Mouse (Mus musculus) adrenal gland, postnatal 10 days (tissue): ENCODE data around the gene Gdf3. TPM values are rescaled to one million over a fixed set of nuclear protein-coding genes. Genes with fewer than 3 reads are reported as not detected.

ENCODE experiments used
- DNase-seq: peaks from one replicate; pipeline ENCODE4 v3.0.0; 2021; ENCODE audit warnings: mixed read lengths
- total RNA-seq, 2 experiments: library from RNA; stranded (reverse); gene quantifications; 2 replicates each; pipeline ENCODE4 v1.2.3; 2021

The Gdf3 gene
- total RNA-seq, 2 experiments from 2014 or later, result not detected

- no peak for DNase-seq
Observed at GRCm38 (mm10) chr6:122565070-122565784, 44.7 kb downstream of the Gdf3 start.

- peak; percentile 68 for DNase-seq
Observed at GRCm38 (mm10) chr6:122562463-122562862, 47.4 kb downstream of the Gdf3 start.

DNA sequence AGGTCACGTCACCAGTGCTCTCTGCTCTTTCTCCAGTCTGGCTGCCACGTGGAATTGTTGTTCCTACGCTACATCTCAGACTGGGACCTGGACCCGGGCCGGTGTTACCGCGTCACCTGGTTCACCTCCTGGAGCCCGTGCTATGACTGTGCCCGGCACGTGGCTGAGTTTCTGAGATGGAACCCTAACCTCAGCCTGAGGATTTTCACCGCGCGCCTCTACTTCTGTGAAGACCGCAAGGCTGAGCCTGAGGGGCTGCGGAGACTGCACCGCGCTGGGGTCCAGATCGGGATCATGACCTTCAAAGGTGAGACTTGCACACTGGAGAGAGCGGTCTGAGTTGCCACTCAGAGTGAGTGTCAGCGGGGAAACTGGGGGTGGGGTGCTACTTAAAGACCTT is 48.9 kb downstream of the Gdf3 start:
- no peak for DNase-seq

- DNase-seq, result peak; percentile 78
Observed at GRCm38 (mm10) chr6:122560427-122560826, 49.5 kb downstream of the Gdf3 start.

DNA sequence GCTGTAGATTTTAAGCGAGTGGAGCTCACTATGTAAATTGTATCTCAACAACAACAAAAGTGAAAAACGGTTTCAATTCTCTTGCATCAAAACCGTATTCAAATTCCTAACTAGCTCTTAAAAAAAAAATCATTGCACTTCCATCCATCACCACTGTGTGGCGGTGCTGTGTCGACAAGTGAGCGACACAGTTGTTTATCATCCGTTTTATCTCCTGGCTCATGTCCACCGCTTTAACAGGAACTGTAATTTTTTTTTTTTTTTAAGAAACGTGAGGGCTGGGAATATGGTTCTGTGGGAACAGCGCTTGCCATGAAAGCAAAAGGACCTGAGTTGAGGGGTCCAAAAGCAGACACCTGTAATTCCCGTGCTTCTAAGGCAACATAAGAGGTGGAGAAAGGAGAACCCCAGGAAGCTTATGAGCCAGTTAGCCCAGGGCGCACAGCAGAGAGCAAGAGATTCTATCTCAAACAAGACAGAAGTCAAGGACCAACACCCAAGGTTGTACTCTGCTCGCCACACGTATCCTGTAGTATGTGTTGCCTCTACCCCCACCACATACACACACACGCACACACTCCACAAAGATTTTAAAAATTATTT is 52.8 kb downstream of the Gdf3 start:
- DNase-seq, result peak; percentile 77

Other genes starting within 250 kb of the Gdf3 start
- 1 to 10 TPM in 1 of 2 experiments, under 1 TPM in 1; 0.82 to 1.5 TPM for gene Rimklb, start 111.3 kb downstream of the Gdf3 start, total RNA-seq
- gene Mfap5, start 104.2 kb downstream of the Gdf3 start, total RNA-seq, result 10 to 100 TPM; 53.9 to 57.8 TPM
- gene Aicda, start 56.3 kb downstream of the Gdf3 start, total RNA-seq, result not detected
- gene Apobec1, start 7.6 kb downstream of the Gdf3 start, total RNA-seq, result 10 to 100 TPM; 10.5 to 11.2 TPM
- gene Dppa3, start 16.3 kb upstream of the Gdf3 start, total RNA-seq, result not detected
- gene Nanog, start 97.4 kb upstream of the Gdf3 start, total RNA-seq, result not detected
- 10 to 100 TPM; 10.1 to 12.9 TPM for gene Slc2a3, start 191.6 kb upstream of the Gdf3 start, total RNA-seq
- 10 to 100 TPM; 16.7 to 18.5 TPM for gene Foxj2, start 209.8 kb upstream of the Gdf3 start, total RNA-seq
- gene C3ar1, start 246.1 kb upstream of the Gdf3 start, total RNA-seq, result 1 to 10 TPM; 1.7 to 2.2 TPM